Mouse (Mus musculus) naive thymus-derived CD4-positive, alpha-beta T cell, adult 5 months (primary cell): ENCODE results near the gene Zfp969. TPM values are rescaled to one million over a fixed set of nuclear protein-coding genes. Genes with fewer than 3 reads are reported as not detected.

Experiments
- polyA plus RNA-seq: library from polyadenylated mRNA; unstranded; fragments of 100-300 nt; shearing (Covaris generic); gene quantifications from one replicate; pipeline ENCODE4 v1.2.1, GENCODE M21; 2017

Zfp969 gene
- polyA plus RNA-seq = not detected

GRCm38 (mm10) chr2:175703546-175703945, at the start of gene Zfp969:
TSS of gene Zfp969 (minus strand) at chr2:175703646.

GRCm38 (mm10) chr2:175741237-175741636, 37.8 kb upstream of the Zfp969 start, which contains the start of gene Gm2007:
TSS of gene Gm2007 (plus strand) at chr2:175741537.

GRCm38 (mm10) chr2:175643678-175644077, 59.8 kb downstream of the Zfp969 start, which contains the start of gene Gm11007:
TSS of gene Gm11007 (plus strand) at chr2:175643978.

Other genes with a start within 250 kb of the Zfp969 start
- 3.2 TPM for gene Zfp965, start 233.7 kb downstream of the Zfp969 start, polyA plus RNA-seq
- 3.1 TPM for gene Gm11007, start 59.7 kb downstream of the Zfp969 start, polyA plus RNA-seq
- 3.1 TPM for gene Gm2007, start 37.9 kb upstream of the Zfp969 start, polyA plus RNA-seq
- gene Gm14288, start 97.4 kb upstream of the Zfp969 start, polyA plus RNA-seq = not detected
- gene Gm6710, start 165.6 kb upstream of the Zfp969 start, polyA plus RNA-seq = 3.8 TPM
- 1.5 TPM for gene Zfp966, start 227.5 kb upstream of the Zfp969 start, polyA plus RNA-seq